Mouse (Mus musculus) hematopoietic stem cell, adult 5-6 weeks (primary cell): Measurements from ENCODE around the gene Mapt. TPM values are rescaled to one million over a fixed set of nuclear protein-coding genes. Genes with fewer than 3 reads are reported as not detected.
"Not testable (repeated sequence)": the region's sequence is repeated elsewhere in the genome, so short reads cannot be mapped to it uniquely, and the experiment has no call there.

Experiments
- ATAC-seq, 2 experiments: fragments of 125-278 bp in 1 of 2; replicated peaks in 1 of 2; 2 replicates each; pipeline ENCODE4 v1.8.0; 2016 to 2017; ENCODE audit warnings: inconsistent platforms in 2 of 2, mild to moderate bottlenecking in 2 of 2, moderate number of reproducible peaks in 2 of 2, low read depth in 1 of 2, moderate TSS enrichment in 1 of 2; ENCODE audit not compliant: low FRiP score in 2 of 2, poor library complexity in 2 of 2, severe bottlenecking in 2 of 2, insufficient read depth in 1 of 2, low TSS enrichment in 1 of 2
- total RNA-seq: library from RNA; stranded (forward); fragments of 172-1452, 232-1000 nt; gene quantifications from 2 replicates; pipeline ENCODE4 v1.2.3, GENCODE M21; 2017

The Mapt gene
- total RNA-seq, 1 experiment from 2014 or later: not detected

DNA sequence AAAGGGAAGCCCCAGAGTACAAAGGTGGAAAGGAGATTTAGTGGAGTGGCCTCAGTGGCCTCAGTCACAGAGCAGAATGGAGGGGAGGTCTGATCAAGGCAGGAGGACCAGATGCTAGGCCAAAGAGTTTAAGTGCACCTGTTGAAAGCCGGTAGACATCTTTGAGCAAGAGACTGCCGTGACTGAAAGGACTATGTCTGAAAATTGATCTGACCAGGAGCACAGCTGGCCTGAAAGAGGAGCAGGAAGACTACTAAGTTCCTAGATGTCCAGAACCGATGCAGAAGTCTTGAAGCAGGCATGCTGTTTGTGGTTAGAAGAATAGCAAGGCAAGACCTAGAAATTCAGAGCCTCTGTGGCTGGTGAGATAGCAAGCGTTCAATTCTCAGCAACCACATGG is 1.8 kb upstream of the Mapt start:
- ATAC-seq: no peak

DNA sequence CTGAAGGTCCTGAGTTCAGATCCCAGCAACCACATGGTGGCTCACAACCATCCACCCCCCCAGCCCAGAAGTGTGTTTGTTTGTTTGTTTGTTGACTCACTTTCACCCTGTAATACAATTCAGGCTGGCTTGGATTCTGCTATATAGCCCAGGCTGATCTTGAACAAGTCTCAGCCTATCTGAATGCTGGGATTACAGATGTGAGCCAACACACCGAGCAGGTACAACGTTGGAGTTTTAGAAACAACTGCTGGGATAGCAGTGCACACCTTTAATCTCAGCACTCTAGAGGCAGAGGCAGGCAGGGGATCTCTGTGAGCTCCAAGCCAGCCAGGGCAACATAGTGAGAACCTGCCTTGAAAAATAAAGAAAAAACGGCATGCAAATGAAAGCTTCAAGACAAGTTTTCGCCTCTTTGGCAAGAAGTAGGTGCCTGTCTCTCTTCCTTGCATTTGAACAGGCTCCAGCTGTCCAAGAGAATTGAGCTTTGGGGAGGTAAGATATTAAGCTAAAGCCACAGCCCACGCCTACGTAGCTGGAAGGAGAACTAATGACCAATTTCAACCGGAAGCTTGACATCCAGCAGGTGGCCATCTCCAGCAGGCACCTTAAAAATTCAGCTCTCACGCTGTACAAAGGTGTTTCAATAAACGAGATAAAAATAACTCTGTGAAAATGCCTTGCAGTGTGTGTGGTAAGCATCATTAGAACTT is 968 bp upstream of the Mapt start:
- no peak for ATAC-seq

DNA sequence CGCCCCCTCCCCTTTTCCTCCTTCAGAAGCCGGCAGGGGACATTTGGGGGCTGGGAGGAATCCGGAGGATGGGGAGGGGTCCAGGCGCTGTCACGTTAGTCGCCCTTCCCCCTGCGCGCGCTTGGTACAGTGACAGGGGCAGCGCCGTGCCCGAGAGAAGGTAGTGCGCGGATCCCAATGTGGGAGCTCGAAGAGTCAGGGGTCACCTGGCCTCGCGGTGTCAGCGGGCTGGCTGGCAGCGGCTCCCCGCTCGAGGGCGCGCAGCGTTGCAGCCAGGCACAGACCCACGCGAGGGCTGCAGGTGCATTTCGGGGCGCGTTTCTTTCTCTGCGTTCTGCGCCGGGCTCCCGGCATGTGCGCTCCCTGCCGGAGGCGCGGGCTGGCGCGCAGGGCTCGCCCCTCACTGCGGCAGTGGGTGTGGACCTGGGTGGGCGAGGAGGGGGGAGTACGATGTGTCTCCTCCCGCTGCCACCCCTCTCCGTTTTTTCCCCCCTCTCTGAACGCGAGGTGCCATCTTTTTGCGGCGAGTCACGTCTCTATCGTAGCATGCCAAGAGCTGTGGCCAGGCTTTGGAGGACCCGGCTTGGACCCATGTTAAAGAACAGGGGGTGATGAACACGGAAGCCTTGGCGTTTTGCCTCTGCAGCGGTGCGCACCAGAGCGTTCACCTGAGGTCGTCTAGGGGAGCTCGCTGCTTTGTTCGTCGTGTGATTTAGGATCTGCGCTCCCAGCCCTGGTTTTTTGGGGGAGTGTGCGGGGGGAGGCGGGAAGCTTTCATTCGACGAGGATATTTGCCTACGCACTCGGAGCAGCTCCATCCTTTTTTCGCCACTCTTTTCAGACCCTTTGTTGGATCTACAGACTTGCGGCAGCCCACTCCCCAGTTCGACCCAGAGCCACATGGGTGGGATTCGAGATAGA is 1.2 kb downstream of the Mapt start:
- no peak for ATAC-seq

DNA sequence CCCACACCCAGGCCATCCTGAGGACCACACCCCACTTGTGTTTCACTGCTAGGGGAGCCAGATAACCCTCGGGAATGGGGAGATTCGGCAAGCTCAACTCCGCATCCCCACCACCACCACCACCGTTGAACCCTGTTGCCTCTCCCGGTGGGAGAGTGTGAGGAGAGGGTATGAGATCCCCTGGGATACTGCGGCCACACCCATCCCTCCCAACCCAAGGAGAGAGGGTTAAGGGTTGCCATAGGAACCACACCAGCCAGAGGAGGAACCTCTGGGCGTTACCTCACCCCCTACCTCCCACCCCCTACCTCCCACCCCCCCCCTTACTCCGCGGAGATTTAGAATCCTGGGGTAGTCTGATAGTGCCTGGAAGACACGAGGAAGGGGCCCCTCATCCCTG is 1.9 kb downstream of the Mapt start:
- ATAC-seq: no peak

DNA sequence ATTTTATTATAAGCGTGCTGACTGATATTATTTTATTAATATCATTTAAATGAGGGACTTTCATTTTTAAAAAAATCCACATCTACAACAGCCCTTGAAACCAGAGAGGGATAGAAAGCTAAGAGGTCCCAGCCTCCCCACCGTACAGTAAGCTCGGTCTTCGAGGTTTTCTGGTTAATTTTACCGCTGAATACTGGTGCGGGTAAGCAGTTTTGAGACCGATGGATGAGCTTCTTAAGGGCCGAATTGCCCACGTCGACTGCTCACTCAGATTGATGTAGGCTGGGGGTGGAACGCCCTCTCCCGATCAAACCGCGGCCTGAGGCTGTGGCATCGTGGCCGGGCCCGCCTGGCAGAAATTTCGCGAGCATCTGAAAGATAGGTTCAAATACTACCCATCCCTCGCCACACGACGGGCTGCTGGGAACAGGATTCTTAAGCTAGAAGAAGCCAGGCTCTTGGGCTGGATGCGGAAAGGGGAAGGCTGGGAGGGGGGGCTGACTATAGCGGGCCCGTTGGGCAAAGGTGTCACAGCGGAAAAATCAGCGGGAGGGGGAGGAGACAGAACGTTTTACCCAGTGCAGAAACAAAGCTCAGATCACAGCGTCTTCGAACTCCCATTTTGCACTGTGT is 2.5 kb downstream of the Mapt start:
- no peak for ATAC-seq

DNA sequence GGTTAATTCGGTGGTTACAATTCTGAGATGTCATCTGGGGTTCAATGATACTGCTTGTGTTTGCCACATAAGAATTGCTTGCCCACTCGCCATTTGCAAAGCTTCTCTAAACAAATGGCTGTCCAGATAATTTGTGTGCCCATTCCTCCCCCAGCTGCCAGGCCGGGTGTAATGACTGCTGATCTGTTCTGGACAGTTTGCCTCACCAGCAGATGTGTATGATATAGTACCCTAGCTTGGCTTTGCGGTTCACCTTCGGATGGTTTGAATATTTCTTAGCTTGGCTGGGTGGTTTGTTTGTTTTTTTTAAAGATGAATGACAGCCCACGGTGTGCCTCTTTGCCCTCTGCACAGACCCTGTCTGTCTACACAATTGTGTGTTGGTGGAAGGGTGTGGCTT is 3.5 kb downstream of the Mapt start:
- ATAC-seq: no peak

DNA sequence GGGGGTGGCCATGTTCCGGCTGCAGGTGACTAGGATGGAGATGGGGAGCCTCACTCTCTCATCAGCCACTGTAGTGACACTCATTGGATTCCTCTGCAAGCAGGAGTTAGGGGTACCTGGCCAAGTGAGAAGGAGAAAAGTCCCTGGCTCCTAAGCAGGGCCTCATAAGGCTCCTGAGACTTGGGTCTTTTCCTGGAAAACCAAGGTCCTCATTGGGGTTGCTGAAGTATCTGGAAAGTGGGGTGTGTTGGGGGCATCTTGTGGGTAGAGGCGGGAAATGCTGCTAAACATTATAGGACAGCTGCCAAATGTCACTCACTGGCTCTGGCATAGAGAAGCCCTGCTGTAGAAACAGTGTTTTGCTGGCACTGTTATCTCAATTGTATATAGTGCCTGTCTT is 4.7 kb downstream of the Mapt start:
- ATAC-seq: no peak

DNA sequence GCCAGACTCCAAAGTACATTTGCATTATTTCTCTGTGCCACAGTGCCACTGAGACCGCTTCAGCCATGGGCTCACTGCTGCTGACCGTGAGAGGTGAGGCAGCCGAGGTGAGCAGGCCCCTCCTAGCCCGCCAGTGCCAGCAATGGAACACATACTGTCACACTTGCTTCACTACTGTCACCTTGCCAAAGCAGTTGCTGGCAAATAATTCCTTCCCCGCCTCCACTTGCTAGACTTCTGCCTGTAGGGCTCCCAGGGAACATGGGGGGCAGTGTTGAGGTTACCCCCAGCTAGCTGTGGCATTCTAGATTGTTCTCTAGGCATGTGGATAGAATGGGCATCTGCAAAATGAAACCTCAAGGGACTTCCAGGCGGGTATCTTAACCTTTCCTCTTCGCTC is 6.0 kb downstream of the Mapt start:
- no peak for ATAC-seq

DNA sequence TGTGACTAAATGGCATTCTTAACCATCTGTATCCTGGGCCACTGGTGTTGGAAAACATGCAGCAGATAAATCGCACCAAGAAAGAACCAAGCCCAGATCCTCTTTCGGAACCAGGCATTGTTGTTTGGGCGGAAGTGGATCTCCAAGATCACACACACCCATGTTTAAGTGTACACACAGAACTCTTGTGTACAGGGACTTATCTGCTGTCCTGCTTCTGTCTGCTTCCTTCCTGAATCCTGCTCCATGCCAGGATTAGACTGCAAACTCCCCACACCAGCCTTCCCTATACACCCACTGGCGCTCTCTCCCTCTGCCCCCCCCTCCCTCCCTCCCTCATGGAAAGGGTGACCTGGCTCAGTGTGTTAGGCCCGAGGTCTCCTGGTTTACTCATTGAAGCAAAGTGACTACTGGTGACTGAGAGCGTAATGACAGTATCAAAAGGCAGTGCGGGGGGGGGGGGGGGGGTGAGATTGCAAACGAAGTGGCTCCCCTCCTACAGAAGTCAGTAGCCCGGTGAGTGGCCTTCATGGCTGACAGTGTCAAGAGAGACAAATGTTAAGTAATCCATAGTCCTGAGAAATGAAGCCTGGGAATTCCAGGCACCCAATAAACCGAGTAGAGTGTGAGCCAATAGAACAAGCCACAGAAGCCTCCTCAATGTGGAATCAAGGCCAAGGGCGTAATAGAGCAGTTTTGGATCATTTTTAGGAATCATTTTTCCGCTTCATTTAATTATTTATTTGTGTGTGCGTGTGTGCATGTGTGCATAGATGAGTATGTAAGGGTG is 7.0 kb downstream of the Mapt start:
- no peak for ATAC-seq

DNA sequence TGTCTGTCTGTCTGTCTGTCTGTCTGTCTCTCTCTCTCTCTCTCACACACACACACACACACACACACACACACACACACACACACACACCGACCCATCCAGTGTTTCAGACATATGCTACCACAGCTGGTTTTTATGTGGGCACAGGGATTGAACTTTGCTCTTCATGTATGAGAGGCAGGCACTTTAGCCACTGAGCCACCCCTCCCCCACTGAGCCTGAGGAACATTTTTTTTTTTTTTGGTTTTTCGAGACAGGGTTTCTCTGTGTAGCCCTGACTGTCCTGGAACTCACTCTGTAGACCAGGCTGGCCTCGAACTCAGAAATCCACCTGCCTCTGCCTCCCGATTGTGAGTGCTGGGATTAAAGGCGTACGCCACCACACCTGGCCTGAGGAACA is 14.3 kb downstream of the Mapt start:
- ATAC-seq: not testable (repeated sequence)

DNA sequence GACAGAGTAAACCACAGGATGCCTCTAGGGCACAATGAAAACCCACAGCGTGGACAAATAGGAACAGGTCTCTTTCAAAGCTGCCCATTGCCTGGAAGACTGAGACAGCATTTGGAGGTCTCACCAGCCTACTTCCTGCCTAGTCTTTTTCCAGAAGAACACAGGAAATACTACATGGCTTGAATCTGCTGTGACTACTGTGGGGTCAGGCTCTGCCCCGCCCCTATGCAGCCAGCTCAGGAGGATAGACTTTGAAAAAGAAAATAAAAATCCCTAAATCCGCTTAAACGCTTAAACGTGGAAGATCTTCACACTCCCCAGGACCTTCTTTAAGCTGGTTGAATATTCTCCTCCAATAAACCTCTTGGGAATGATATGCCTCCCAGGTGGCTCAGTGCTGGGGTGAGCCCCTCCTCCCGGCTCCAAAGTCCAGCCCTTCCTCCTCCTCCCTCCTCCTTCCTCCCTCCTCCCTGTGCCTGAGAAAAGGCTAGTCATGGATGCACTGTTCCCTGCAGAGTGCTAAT is 15.0 kb downstream of the Mapt start:
- ATAC-seq: no peak

DNA sequence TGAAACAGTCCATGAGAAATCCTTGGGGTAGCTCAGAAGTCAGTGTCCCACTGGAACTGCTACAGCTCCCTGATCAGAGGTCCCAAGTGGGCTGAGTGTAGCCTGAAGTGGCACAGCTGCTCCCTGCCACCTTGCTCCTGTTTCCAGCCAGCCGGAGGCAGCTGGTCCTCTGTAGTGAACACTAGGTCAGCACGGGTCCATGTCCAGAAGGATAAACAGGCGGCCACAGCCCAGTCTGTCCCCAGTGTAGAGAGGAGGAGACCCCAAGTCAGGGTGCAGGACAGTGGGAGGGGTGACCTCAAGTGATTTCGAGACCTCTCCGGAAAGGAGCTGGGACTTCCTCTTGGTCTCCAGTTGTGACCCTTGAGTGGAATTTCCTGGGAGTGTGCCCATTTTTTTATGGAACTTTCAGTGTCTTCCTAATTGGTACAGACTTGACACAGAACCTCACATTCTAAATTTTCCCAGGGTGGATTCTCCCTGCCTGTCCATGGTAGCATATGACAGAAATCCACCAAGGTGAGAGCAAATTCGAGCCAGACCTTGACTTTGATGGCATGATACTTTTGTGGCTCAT is 16.0 kb downstream of the Mapt start:
- no peak for ATAC-seq

DNA sequence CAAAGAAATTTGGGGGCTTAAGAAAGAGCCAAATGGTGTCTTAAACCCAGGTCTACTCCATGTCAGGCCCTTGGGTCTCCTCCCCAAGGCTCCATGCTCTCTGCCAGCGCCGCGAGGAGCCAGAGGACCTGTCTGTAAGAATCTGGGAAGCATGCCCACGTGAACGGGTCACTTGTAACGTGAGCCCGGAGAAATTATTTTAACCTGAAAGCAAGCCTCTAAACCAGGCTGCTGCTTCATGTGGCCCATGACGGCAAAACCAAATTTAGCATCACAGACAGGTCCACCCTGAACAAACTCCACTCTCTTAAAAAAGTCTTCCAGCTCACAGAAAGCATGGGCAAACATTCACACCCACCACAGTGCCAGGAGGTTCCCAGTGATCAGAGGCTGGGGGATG is 18.2 kb downstream of the Mapt start:
- no peak for ATAC-seq

DNA sequence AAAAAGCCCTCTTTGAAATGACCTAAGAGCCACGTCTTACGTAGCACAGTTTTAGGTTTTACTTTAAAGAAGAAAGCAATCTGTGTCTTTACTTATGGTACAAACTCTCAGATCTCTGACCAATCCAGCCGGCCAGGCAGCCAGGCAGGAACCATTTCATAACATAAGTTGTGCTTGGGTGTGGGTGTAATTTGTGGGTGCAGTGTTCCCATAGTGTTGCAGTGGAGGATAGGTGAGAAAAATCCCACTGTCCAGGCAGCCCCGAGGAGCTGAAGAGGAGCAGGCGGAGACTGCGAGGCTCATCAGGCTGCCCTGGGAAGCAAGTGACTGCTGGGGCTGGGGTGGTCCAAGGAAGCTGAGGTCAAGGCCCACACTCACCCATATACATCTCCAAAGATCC is 19.9 kb downstream of the Mapt start:
- no peak for ATAC-seq

DNA sequence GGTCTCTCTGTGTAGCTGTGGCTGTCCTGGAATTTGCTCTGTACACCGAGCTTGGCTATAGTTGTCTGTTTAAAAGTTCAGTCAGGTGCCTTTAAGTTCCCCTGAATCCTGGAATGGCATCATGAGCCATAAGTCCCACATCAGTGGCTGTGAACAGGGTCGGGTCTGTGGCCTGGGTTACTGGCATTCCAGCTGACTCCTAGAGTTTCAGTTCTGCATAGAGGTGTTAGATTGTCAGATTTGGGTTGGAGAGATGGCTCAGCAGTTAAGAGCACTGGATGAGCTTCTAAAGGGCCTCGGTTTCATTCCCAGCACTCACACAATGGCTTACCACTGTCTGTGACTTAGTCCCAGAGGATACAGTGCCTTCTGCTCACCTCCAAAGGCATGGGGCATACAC is 20.9 kb downstream of the Mapt start:
- ATAC-seq: no peak

DNA sequence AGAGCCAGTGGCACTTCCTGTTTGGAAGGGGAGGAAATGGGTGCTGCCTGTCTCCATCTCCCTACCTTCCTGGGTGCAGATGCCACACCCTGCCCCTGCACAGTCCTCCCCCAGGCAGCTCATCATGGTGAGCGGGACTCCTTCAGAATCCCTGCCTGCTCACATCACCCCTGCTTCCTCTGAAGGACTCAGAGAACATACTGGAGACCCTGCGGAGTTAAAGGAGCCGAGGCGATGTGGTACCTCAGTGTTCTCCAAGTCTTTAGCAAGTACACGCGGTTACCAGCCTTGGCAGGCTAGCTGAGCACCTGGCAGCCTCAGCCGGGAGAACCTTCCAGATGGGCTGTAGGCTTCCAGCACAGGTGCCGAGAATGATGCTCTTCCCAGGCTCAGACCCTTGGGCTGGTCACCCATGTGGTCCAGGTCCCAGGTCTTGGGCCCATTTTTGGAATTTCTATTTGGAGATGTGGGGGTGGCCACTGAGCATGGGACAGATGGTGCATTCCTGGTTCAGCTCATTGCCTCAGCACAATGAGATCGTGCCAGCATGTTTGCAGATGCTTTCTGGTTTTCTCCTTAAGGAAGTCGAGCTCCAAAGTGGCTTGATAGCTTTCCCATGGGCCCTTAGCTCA is 23.3 kb downstream of the Mapt start:
- ATAC-seq: no peak

DNA sequence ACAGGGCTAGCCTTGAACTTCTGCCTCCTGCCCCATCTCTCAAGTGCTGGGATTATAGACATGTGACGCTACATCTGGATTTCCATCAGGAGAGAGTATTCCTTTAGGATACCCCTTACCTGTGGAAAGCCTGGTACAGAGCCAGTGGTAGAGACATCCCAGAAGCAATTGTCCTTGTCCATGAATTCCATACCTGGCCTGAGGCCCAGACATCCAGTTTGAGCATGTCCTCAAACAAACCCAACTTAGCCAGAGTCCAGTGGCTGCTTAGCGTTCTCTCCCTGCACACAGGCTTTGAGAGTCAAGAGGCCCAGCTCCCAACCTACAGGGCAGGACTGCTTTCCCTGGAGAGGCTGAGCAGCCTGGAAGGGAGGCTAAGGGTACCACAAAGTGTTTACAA is 25.0 kb downstream of the Mapt start:
- ATAC-seq: no peak
